Mouse (Mus musculus) kidney, postnatal 25 days (tissue): Measurements from ENCODE around the gene Scd2.
"Not testable (repeated sequence)": the region's sequence is repeated elsewhere in the genome, so short reads cannot be mapped to it uniquely, and the experiment has no call there.

Experiments
- DNase-seq, 2 experiments: peaks; one replicate each; pipeline ENCODE4 v3.0.0; 2021; ENCODE audit warnings: mixed read lengths in 2 of 2

Scd2 gene

GRCm38 (mm10) chr19:44274452-44274851 is 19.0 kb upstream of the Scd2 start:
- no peak for DNase-seq

DNA sequence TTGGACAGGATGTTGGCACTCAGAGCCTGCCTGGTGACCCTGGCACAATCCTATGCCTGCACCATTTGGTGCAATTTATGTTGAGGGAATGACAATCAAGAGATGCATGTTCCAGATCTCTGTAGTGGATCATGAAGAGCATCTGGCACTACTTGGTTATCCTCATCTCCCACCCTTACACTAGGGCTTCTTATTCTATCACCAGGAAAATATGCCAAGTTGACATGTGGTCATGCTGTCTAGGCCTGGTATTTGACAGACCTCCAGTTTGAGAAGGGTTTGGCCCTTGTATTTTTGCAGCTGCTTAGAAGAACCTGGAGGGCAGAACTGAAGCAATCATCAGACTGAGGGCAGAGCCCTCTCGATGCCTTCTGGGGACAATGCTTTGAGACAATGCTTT is 18.1 kb upstream of the Scd2 start:
- DNase-seq: no peak

- no peak for DNase-seq
Observed at GRCm38 (mm10) chr19:44276861-44277260, 16.6 kb upstream of the Scd2 start.

GRCm38 (mm10) chr19:44277931-44278330 is 15.5 kb upstream of the Scd2 start:
- DNase-seq: no peak

DNA sequence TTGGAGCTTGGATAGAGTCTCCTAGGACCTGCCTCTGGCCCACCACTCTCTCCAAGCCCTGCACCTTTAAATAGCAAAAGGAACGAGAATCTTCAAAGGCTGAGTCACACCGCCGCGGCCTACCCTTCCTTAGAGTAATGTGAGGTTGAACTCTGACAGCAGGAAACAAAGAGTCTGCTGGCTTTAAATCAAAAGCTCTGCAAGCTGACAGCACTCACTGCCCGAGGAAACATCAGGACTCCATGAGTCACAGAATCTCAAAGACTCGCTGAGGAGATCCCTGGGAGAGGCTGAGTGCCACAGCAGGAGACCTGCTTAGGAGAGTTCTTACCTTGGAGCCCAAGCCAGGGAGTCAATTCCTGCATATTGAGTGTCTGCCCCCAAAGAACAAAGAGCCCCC is 12.7 kb upstream of the Scd2 start:
- DNase-seq: peak; percentile 59 to 66

DNA sequence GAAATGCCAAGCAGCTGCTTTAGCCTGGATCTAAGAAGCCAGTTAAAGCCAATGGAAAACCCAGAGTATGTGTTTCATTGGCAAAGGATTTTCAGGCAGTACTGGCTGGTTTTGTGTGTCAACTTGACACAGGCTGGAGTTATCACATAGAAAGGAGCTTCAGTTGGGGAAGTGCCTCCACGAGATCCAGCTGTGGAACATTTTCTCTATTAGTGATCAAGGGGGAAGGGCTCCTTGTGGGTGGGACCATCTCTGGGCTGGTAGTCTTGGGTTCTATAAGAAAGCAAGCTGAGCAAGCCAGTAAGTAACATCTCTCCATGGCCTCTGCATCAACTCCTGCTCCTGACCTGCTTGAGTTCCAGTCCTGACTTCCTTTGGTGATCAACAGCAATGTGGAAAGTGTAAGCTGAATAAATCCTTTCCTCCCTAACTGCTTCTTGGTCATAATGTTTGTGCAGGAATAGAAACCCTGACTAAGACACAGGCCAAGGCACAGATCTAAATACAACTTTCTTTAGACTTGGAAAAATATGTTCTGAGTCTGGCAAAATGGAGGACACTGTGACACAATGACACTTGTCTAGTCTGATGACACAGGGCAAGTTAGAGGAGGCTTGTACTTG is 11.5 kb upstream of the Scd2 start:
- DNase-seq: not testable (repeated sequence)

- no peak for DNase-seq
Observed at GRCm38 (mm10) chr19:44282534-44283156, 10.8 kb upstream of the Scd2 start.

- DNase-seq: no peak
Observed at GRCm38 (mm10) chr19:44283157-44284024, 10.1 kb upstream of the Scd2 start.

GRCm38 (mm10) chr19:44284025-44284695 is 9.3 kb upstream of the Scd2 start:
- peak; percentile 87 to 97 for DNase-seq

DNA sequence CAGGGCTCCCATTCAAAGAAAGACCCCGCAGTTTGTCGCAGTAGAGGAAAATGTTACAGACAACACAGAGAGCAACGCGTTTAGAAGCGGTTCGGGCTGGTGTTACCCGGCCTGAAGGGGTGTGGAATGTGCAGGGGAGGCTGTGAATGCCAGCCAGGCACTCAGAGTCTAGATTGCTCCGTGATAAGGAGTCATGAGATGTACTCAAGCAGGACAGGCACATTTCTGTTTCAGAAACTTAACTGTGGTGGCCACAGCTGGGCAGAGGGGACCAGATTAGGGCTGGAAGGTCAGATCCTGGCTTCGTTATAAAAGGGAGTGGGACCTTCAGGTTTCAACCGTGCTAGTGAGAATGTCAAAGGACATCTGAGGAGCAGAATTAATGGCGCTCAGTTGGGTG is 8.8 kb upstream of the Scd2 start:
- peak; percentile 48 to 84 for DNase-seq

GRCm38 (mm10) chr19:44285554-44285953 is 7.9 kb upstream of the Scd2 start:
- no peak for DNase-seq

GRCm38 (mm10) chr19:44286109-44286508 is 7.4 kb upstream of the Scd2 start:
- no peak for DNase-seq

GRCm38 (mm10) chr19:44287415-44288110 is 5.9 kb upstream of the Scd2 start:
- no peak for DNase-seq

- DNase-seq: no peak
Observed at GRCm38 (mm10) chr19:44292083-44292482, 1.4 kb upstream of the Scd2 start.

DNA sequence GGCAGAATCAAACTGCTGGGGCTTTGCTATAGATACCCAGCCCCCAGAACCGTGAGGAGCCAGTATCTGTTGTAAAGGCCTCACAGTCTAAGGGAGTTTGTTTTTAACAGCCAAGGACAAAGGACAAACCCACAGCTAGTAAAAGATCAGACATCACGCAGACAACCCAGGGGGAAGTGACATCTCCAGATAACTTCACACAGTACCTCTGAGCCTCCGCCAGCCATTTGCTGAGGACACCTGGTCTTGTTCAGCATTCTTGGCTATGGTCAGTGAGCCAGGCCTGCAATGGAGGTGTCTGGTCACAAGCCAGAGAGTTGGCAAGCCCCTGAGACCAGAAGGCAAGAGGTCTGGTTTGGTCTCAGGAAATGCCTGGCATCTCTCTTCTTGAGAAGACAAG is 991 bp upstream of the Scd2 start:
- no peak for DNase-seq

GRCm38 (mm10) chr19:44293769-44294551 is 486 bp downstream of the Scd2 start:
- peak; percentile 87 to 94 for DNase-seq

DNA sequence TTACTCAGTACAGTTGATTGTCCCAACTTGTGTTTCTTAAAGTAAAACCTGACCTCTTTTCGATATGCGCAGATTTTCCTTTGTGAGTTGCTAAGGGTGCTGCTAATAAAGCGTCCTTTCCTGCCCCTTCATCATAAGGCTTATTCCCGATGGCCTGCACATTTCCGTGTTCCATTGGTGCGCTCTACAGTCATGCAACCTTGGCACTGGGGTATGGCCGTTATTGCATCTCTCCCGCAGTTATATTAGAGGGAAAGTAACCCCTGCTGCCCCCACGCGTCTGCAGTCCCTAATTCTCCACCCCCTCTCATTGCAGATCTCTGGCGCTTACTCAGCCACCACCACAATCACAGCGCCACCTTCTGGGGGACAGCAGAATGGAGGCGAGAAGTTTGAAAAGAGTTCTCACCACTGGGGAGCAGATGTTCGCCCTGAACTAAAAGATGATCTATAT is 1.1 kb downstream of the Scd2 start:
- DNase-seq: peak; percentile 87 to 88

DNA sequence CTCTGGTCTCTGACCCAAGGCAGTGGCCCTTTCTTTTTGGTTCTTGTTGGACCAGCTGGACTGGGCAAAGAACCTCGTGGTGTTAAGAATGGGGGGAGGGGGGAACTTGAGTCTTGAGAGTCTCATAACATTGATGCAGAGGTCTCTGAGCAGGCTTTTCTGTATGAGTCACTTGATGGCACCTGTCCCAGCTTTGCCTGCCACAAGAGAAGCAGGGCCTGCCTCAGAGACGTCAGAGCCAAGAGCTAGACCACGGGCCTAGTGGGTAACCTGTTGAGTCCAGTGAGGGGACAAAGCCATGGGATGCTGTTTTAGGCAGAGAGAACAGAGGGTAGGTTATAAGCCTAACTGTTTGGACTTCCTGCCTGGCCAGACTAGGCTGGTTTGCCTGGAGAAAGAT is 1.8 kb downstream of the Scd2 start:
- DNase-seq: peak in 1 of 2 experiments; percentile 43

DNA sequence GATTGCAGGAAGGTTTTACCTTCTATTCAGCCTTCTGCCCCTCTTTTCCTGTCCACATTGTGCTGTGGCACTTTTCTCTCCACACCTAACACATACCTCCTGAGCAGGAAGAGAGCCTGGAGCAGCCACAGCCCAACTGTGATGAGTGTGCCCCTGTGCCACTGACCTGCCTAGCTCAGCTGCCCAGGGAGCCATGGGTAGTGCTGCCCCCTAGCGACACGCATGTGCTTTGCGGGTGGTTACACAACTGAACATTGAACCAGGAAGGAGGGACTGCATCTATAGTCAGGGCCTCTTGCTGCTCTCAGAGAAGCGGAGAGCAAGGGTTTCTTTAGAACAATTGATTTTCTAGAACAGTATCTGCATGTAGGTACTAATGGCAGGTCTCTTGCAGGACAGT is 2.3 kb downstream of the Scd2 start:
- peak; percentile 91 to 92 for DNase-seq

- DNase-seq: no peak
Observed at GRCm38 (mm10) chr19:44296186-44296585, 2.7 kb downstream of the Scd2 start.

GRCm38 (mm10) chr19:44297068-44297760 is 3.7 kb downstream of the Scd2 start:
- no peak for DNase-seq
